Mouse (Mus musculus): Measurements from ENCODE around the gene Olfr190.
"Not testable (repeated sequence)": the region's sequence is repeated elsewhere in the genome, so short reads cannot be mapped to it uniquely, and the experiment has no call there.

The Olfr190 gene

DNA sequence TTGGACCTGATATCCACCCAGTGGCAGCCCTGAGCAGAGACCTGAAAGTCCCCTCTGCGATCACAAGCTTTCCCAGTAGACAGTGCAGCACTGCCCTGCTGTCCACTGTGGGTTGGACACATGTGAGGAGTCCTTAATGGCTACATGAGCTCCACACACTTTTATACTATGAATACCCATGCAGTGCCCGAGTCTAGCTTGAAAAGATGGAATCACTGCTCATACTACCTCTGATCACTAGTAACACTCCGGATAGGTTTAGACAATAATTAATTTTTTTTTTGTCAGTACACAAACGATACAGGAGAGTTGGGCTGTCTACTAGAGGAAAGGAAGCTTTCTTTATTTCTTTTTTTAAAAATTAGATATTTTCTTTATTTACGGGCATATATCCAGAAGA, at the start of gene Olfr190:
Gene Olfr190, minus strand, starts transcription at position 101 of the 400 bp plus-strand sequence.
- no peak for DNase-seq (ENCODE audit: low read depth, low spot score)

GRCm38 (mm10) chr16:59120969-59121368, 43.2 kb upstream of the Olfr190 start, which contains the start of gene Olfr194:
TSS of gene Olfr194 (minus strand) at chr16:59121069.
- no peak for DNase-seq (ENCODE audit: low read depth, low spot score)

GRCm38 (mm10) chr16:59111781-59112180, 34.0 kb upstream of the Olfr190 start, which contains the start of gene Olfr193:
TSS of gene Olfr193 (minus strand) at chr16:59111881.
- no peak for DNase-seq (ENCODE audit: low read depth, low spot score)

DNA sequence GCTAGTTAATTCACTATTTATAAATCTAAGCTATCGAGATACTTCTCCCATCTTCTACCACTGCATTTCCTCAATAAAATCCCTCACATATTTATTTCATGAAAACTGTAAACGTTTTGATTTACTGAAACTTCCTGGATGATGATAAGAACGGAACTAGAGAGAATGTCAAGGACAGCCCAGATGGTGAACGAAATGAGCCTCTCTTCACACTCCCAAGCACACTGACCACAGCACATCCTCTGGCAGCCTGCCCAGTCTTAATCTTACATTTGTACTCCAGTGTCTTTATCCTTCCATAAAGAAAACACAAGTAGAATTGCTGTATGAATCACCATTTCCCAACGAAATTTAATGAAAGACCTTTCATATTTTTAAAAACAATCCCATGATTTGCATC, 30.7 kb upstream of the Olfr190 start:
- peak; percentile 10 for DNase-seq (ENCODE audit: low read depth, low spot score)

GRCm38 (mm10) chr16:59105312-59105711, 27.5 kb upstream of the Olfr190 start:
- no peak for DNase-seq (ENCODE audit: low read depth, low spot score)

GRCm38 (mm10) chr16:59089722-59090121, 11.9 kb upstream of the Olfr190 start, which contains the start of gene Olfr191:
TSS of gene Olfr191 (minus strand) at chr16:59089822.
- not testable (repeated sequence) for DNase-seq (ENCODE audit: low read depth, low spot score)

GRCm38 (mm10) chr16:59081113-59081512, 3.3 kb upstream of the Olfr190 start:
- not testable (repeated sequence) for DNase-seq (ENCODE audit: low read depth, low spot score)

- no peak for DNase-seq (ENCODE audit: low read depth, low spot score)
These were observed 4.3 kb downstream of the Olfr190 start for GRCm38 (mm10) chr16:59073520-59073919.

DNA sequence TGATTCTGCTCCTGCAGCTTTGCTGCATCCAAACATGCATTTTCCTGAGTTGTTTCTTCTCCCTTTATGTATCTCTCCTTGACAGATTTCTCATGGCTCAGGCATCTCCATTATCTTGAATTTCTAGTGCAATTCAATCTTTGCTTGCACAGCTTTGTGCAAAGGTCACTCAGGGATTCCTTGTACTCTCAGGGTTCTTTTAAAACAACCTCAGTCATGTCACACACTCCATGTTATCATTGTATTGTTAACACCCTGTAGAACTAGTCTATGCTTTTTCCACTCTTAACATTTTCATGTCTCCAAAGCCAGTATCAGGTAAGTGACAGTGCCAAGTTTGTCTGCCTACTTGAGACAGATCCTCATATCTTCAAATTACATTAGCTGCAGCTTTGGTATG, 6.0 kb downstream of the Olfr190 start:
- no peak for DNase-seq (ENCODE audit: low read depth, low spot score)

- DNase-seq (ENCODE audit: low read depth, low spot score) = peak; percentile 9
These were observed 15.4 kb downstream of the Olfr190 start for GRCm38 (mm10) chr16:59062411-59062810.

DNA sequence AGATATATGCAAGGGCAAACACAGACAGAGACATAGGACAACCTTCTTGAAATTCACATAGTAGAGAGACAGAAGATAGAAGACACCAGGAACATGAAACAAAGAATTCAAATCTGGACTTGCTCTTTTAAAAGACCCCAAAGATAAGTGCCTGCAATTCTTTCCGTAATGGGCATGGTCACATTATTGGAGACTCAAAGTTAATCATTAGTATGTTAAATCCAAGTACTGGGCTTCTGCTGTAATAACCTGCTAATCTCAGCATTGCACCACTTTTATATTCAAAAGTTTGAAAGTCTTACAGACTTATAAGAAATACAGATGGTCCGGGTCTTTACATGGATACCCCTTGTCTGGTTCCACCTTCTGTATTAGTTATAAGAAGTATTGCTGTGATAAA, 28.5 kb downstream of the Olfr190 start:
- not testable (repeated sequence) for DNase-seq (ENCODE audit: low read depth, low spot score)

GRCm38 (mm10) chr16:59048860-59049259, 28.9 kb downstream of the Olfr190 start:
- DNase-seq (ENCODE audit: low read depth, low spot score) = no peak

GRCm38 (mm10) chr16:59047579-59047978, 30.2 kb downstream of the Olfr190 start:
- no peak for DNase-seq (ENCODE audit: low read depth, low spot score)

DNA sequence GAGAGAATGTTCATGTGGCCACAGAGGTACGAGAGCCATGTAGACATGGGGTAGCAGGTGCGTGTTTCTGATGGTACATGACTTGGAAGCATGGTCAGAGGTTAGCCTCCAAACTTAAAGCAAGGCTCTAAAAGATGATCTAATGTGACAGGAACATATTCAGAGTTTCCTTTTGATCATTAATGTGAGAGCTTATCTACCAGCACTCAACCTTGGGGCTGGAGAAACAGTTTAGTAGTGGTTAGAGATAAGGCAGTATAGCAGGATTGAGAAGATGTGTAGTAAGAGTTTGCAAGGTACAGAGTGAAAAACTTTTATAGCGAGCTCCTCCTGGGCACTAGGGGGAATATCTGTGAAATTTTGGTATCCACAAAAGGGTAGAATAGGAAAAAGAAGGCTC, 32.0 kb downstream of the Olfr190 start:
- DNase-seq (ENCODE audit: low read depth, low spot score) = no peak

GRCm38 (mm10) chr16:59039710-59040109, 38.1 kb downstream of the Olfr190 start, which contains the start of gene Olfr187:
TSS of gene Olfr187 (minus strand) at chr16:59039767.
- DNase-seq (ENCODE audit: low read depth, low spot score) = no peak

- DNase-seq (ENCODE audit: low read depth, low spot score) = no peak
These were observed 47.6 kb downstream of the Olfr190 start, which contains the start of gene Olfr186 for GRCm38 (mm10) chr16:59030191-59030590. TSS of gene Olfr186 (minus strand) at chr16:59030291.
